Mouse (Mus musculus) forebrain, embryonic 15.5 days (tissue): Measurements from ENCODE around the gene Ak9. TPM values are rescaled to one million over a fixed set of nuclear protein-coding genes. Genes with fewer than 3 reads are reported as not detected.

ENCODE experiments used
- ATAC-seq: fragments of 200-750 bp; cut with Nextera tagmentation; replicated peaks from 2 replicates; pipeline ENCODE4 v1.8.0; 2017; ENCODE audit warnings: mild to moderate bottlenecking, moderate TSS enrichment, moderate library complexity
- H3K27ac ChIP-seq: fragments of 300-500 bp; sonication (generic); replicated peaks from 2 replicates; pipeline ENCODE4 v1.5.1; 2015; ENCODE audit warnings: mild to moderate bottlenecking, inconsistent platforms
- H3K27me3 ChIP-seq: fragments of 300-500 bp; sonication (generic); 2 replicates; pipeline ENCODE4 v1.6.1; 2015; ENCODE audit warnings: inconsistent platforms
- H3K36me3 ChIP-seq: fragments of 300-500 bp; sonication (generic); 2 replicates; pipeline ENCODE4 v1.6.1; 2015; ENCODE audit warnings: mild to moderate bottlenecking, inconsistent platforms
- H3K4me1 ChIP-seq: fragments of 300-500 bp; sonication (generic); 2 replicates; pipeline ENCODE4 v1.6.1; 2015; ENCODE audit warnings: inconsistent platforms
- H3K4me2 ChIP-seq: fragments of 300-500 bp; sonication (generic); replicated peaks from 2 replicates; pipeline ENCODE4 v1.6.1; 2015; ENCODE audit warnings: mild to moderate bottlenecking, inconsistent platforms
- H3K4me3 ChIP-seq: fragments of 300-500 bp; sonication (generic); 2 replicates; pipeline ENCODE4 v1.5.1; 2015; ENCODE audit warnings: mild to moderate bottlenecking, inconsistent platforms
- H3K9ac ChIP-seq: fragments of 300-500 bp; sonication (generic); replicated peaks from 2 replicates; pipeline ENCODE4 v1.6.1; 2015; ENCODE audit warnings: mild to moderate bottlenecking, inconsistent platforms
- H3K9me3 ChIP-seq: fragments of 300-500 bp; sonication (generic); 2 replicates; pipeline ENCODE4 v1.6.1; 2016; ENCODE audit warnings: inconsistent platforms
- WGBS: fragments of 180-500 bp; shearing (Covaris S2); methylation state at CpG from one replicate; pipeline ENCODE4 v1.1.7; 2015; ENCODE audit warnings: mixed read lengths; 5-methylcytosine and 5-hydroxymethylcytosine counted together
- polyA plus RNA-seq: library from polyadenylated mRNA; unstranded; fragments of >200 nt; fragmentation: Nextera tagmentation; extraction: Ambion mirVana; gene quantifications from 2 replicates; pipeline ENCODE4 v1.2.1, GENCODE M21; 2015

Ak9 gene
- polyA plus RNA-seq, 1 experiment from 2014 or later = 0.20 TPM

GRCm38 (mm10) chr10:41479961-41480360, 176.2 kb downstream of the Ak9 start:
- Histone ChIP-seq H3K27me3 (no peaks in the 10 kb centered on the region), H3K27ac (no peak overlapping the region), H3K4me3 (no peak overlapping the region), H3K9me3 (no peaks in the 10 kb centered on the region), H3K9ac (no peak overlapping the region), H3K4me1 (peaks cover 21% of the 10 kb centered on the region), H3K36me3 (peaks cover 16% of the 10 kb centered on the region), H3K4me2 (no peak overlapping the region)
- no peak for ATAC-seq
- 85% methylated on average over 3 of the region's 3 CpGs for WGBS

- no peak for ATAC-seq
- WGBS = 76% methylated on average over 33 of the region's 33 CpGs
- no peak overlapping the region for H3K4me3 ChIP-seq
- no peak overlapping the region for H3K4me2 ChIP-seq
- H3K36me3 ChIP-seq = peaks cover 27% of the 10 kb centered on the region
- no peaks in the 10 kb centered on the region for H3K9me3 ChIP-seq
- H3K27me3 ChIP-seq = no peaks in the 10 kb centered on the region
- no peak overlapping the region for H3K27ac ChIP-seq
- no peak overlapping the region for H3K9ac ChIP-seq
- H3K4me1 ChIP-seq = peaks cover 16% of the 10 kb centered on the region
Observed at GRCm38 (mm10) chr10:41480938-41481880, 177.4 kb downstream of the Ak9 start.

- H3K4me1 ChIP-seq = peaks cover 6% of the 10 kb centered on the region
- peaks cover 39% of the 10 kb centered on the region for H3K36me3 ChIP-seq
- no peak overlapping the region for H3K4me2 ChIP-seq
- WGBS = 79% methylated on average over 7 of the region's 7 CpGs
- ATAC-seq = no peak
- H3K9me3 ChIP-seq = no peaks in the 10 kb centered on the region
- H3K9ac ChIP-seq = no peak overlapping the region
- no peak overlapping the region for H3K27ac ChIP-seq
- H3K4me3 ChIP-seq = no peak overlapping the region
- no peaks in the 10 kb centered on the region for H3K27me3 ChIP-seq
Observed at GRCm38 (mm10) chr10:41482446-41482845, 178.7 kb downstream of the Ak9 start.

Other genes starting within 250 kb of the Ak9 start
- gene Gpr6, start 231.7 kb upstream of the Ak9 start, polyA plus RNA-seq = 1.5 and 2.4 TPM in 2 replicates
- 31.1 and 33.5 TPM in 2 replicates for gene Fig4, start 720 bp upstream of the Ak9 start, polyA plus RNA-seq
- 20.7 and 22.0 TPM in 2 replicates for gene Zbtb24, start 146.4 kb downstream of the Ak9 start, polyA plus RNA-seq
- 39.9 and 42.0 TPM in 2 replicates for gene Mical1, start 172.3 kb downstream of the Ak9 start, polyA plus RNA-seq
- gene Smpd2, start 186.4 kb downstream of the Ak9 start, polyA plus RNA-seq = 36.6 and 38.2 TPM in 2 replicates
- gene Ppil6, start 186.5 kb downstream of the Ak9 start, polyA plus RNA-seq = 1.5 and 3.3 TPM in 2 replicates
- gene Cd164, start 215.4 kb downstream of the Ak9 start, polyA plus RNA-seq = 64.6 and 69.0 TPM in 2 replicates